Mouse (Mus musculus) lung, embryonic 14.5 days (tissue): ENCODE measurements around the gene Msantd1. TPM values are rescaled to one million over a fixed set of nuclear protein-coding genes. Genes with fewer than 3 reads are reported as not detected.

ENCODE experiments used
- ATAC-seq: fragments of 200-750 bp; cut with Nextera tagmentation; 2 replicates; pipeline ENCODE4 v1.8.0; 2017; ENCODE audit warnings: mild to moderate bottlenecking, moderate TSS enrichment, moderate library complexity; ENCODE audit not compliant: insufficient read depth
- DNase-seq: peaks from one replicate; pipeline ENCODE4 v3.0.0-alpha.2; 2015
- H3K27ac ChIP-seq: fragments of 300-500 bp; sonication (generic); 2 replicates; pipeline ENCODE4 v1.5.1; 2014; ENCODE audit warnings: low read depth, mild to moderate bottlenecking, moderate library complexity
- H3K27me3 ChIP-seq: fragments of 300-500 bp; sonication (generic); 2 replicates; pipeline ENCODE4 v1.6.1; 2014; ENCODE audit warnings: low read length, control low read depth; ENCODE audit not compliant: insufficient read depth
- H3K36me3 ChIP-seq: fragments of 300-500 bp; sonication (generic); 2 replicates; pipeline ENCODE4 v1.6.1; 2014; ENCODE audit warnings: control low read depth; ENCODE audit not compliant: insufficient read depth
- H3K4me1 ChIP-seq: fragments of 300-500 bp; sonication (generic); 2 replicates; pipeline ENCODE4 v1.6.1; 2014; ENCODE audit warnings: antibody characterized with exemption, control low read depth; ENCODE audit not compliant: insufficient read depth
- H3K4me2 ChIP-seq: fragments of 300-500 bp; sonication (generic); 2 replicates; pipeline ENCODE4 v1.6.1; 2014; ENCODE audit warnings: mild to moderate bottlenecking
- H3K4me3 ChIP-seq: fragments of 300-500 bp; sonication (generic); 2 replicates; pipeline ENCODE4 v1.5.1; 2014; ENCODE audit warnings: low read depth, low read length
- H3K9ac ChIP-seq: fragments of 300-500 bp; sonication (generic); 2 replicates; pipeline ENCODE4 v1.6.1; 2014
- H3K9me3 ChIP-seq: fragments of 300-500 bp; sonication (generic); 2 replicates; pipeline ENCODE4 v1.6.1; 2016; ENCODE audit warnings: low read depth, low read length, control low read depth
- CTCF ChIP-seq: IDR thresholded peaks from 2 replicates; pipeline ENCODE4 v1.5.1; 2016; ENCODE audit warnings: antibody characterized with exemption, low read depth
- WGBS: fragments of 180-500 bp; shearing (Covaris S2); extraction: QIAGEN DNeasy Blood & Tissue Kit; methylation state at CpG from one replicate; pipeline ENCODE4 v1.1.7; 2014; 5-methylcytosine and 5-hydroxymethylcytosine counted together
- polyA plus RNA-seq: library from polyadenylated mRNA; unstranded; fragments of >200 nt; fragmentation: Nextera tagmentation; extraction: Ambion mirVana; gene quantifications from 2 replicates; pipeline ENCODE4 v1.2.1, GENCODE M21; 2014

The Msantd1 gene
- polyA plus RNA-seq, 1 experiment from 2014 or later: 0.49 TPM

GRCm38 (mm10) chr5:34909634-34910503 is 2.1 kb downstream of the Msantd1 start:
- Histone ChIP-seq H3K9ac (no peak overlapping the region), H3K9me3 (no peaks in the 10 kb centered on the region), H3K4me3 (no peak overlapping the region), H3K27ac (no peak overlapping the region), H3K4me2 (no peak overlapping the region), H3K27me3 (no peaks in the 10 kb centered on the region), H3K36me3 (peaks cover 46% of the 10 kb centered on the region), H3K4me1 (no peaks in the 10 kb centered on the region)
- TF ChIP-seq CTCF: no peak
- DNase-seq (no peak), ATAC-seq (no peak)
- 94% methylated on average over 1 of the region's 1 CpGs for WGBS

DNA sequence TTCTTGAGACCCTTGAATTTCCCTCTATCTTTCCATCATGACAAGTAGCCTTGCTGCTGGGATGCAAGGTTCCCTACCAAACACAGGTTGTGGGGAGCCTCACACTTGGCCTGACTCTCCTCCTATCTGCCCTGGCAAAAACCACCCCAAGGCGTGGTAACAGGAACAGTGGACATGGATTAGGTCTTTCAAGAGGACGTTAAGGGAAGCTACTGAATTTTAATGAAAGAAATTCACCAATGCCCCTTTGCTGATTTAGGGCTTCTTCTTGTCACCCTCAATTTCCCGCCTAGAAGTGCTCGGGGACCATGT is 2.6 kb downstream of the Msantd1 start:
- Histone ChIP-seq H3K4me1 (no peaks in the 10 kb centered on the region), H3K27ac (no peak overlapping the region), H3K4me3 (no peak overlapping the region), H3K27me3 (no peaks in the 10 kb centered on the region), H3K36me3 (peaks cover 40% of the 10 kb centered on the region), H3K4me2 (no peak overlapping the region), H3K9me3 (no peaks in the 10 kb centered on the region), H3K9ac (no peak overlapping the region)
- WGBS: 81% methylated on average over 4 of the region's 4 CpGs
- no peak for DNase-seq
- TF ChIP-seq CTCF: no peak
- no peak for ATAC-seq

DNA sequence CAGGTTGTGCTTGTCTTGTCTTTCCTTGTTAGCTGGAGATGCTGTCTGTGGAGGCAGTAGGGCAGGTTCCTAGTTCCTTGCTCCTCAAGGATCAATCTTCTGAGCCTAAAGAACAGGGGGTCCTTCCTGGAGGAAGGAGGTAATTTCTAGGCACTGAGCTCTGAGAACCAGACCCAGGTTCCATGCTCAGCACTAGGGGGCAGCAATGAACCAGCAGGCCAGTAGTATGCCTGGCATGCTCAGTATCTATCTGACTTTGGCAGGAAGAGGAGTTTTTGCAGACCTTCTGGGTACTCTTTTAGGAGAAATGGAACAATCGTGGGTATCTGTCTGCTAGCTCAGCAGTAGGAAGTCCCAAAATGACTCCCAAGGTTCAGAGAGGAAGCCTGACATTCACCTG is 8.0 kb downstream of the Msantd1 start:
- Histone ChIP-seq H3K27me3 (no peaks in the 10 kb centered on the region), H3K4me1 (no peaks in the 10 kb centered on the region), H3K9ac (no peak overlapping the region), H3K36me3 (0 out of 2 replicates have a peak, but pooled peaks cover 5% of the 10 kb centered on the region), H3K4me2 (no peak overlapping the region), H3K9me3 (no peaks in the 10 kb centered on the region), H3K27ac (no peak overlapping the region), H3K4me3 (no peak overlapping the region)
- peak; percentile 93 for TF ChIP-seq CTCF
- WGBS: 7% methylated on average over 1 of the region's 1 CpGs
- DNase-seq (peak; percentile 90), ATAC-seq (peak; percentile 66; the same call in 1 of the 2 replicates)

GRCm38 (mm10) chr5:34917234-34917655 is 9.4 kb downstream of the Msantd1 start:
- H3K9me3 ChIP-seq: no peaks in the 10 kb centered on the region
- 0 out of 2 replicates have a peak, but pooled peaks cover 9% of the 10 kb centered on the region for H3K36me3 ChIP-seq
- H3K4me1 ChIP-seq: no peaks in the 10 kb centered on the region
- H3K27me3 ChIP-seq: no peaks in the 10 kb centered on the region
- WGBS: 58% methylated on average over 10 of the region's 10 CpGs
- no peak overlapping the region for H3K4me2 ChIP-seq
- no peak overlapping the region for H3K9ac ChIP-seq
- H3K4me3 ChIP-seq: no peak overlapping the region
- no peak for TF ChIP-seq CTCF
- DNase-seq: no peak
- ATAC-seq: no peak
- no peak overlapping the region for H3K27ac ChIP-seq

GRCm38 (mm10) chr5:34918785-34919184 is 11.0 kb downstream of the Msantd1 start:
- WGBS: 75% methylated on average over 3 of the region's 3 CpGs
- Histone ChIP-seq H3K27ac (no peak overlapping the region), H3K4me3 (no peak overlapping the region), H3K9me3 (no peaks in the 10 kb centered on the region), H3K4me1 (no peaks in the 10 kb centered on the region), H3K27me3 (no peaks in the 10 kb centered on the region), H3K9ac (no peak overlapping the region), H3K36me3 (0 out of 2 replicates have a peak, but pooled peaks cover 16% of the 10 kb centered on the region), H3K4me2 (no peak overlapping the region)
- ATAC-seq: no peak
- no peak for DNase-seq
- TF ChIP-seq CTCF: no peak

DNA sequence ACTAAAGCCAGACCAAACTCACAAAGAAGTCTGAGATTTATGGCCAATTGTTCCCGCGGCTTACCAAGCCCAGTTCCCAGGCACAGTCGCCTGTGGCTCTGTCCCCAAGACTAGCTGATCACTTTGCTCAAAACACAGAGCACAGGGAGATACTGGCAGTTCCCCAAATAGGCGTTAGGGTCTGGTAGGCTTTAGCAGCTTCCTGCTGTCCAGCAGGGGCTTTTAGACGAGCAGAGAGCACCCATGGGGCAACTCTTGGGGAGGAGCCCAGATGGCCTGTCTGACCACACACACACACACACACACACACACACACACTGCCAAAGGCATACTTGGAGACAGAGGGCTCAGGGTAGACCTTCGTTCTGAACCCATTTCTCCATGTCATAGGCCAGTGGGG is 14.7 kb downstream of the Msantd1 start:
- Histone ChIP-seq H3K36me3 (0 out of 2 replicates have a peak, but pooled peaks cover 16% of the 10 kb centered on the region), H3K9me3 (no peaks in the 10 kb centered on the region), H3K4me2 (no peak overlapping the region), H3K9ac (no peak overlapping the region), H3K4me1 (no peaks in the 10 kb centered on the region), H3K27me3 (no peaks in the 10 kb centered on the region), H3K4me3 (no peak overlapping the region), H3K27ac (no peak overlapping the region)
- no peak for ATAC-seq
- WGBS: 71% methylated on average over 6 of the region's 6 CpGs
- no peak for DNase-seq
- TF ChIP-seq CTCF: no peak

GRCm38 (mm10) chr5:34923920-34924319 is 16.1 kb downstream of the Msantd1 start:
- H3K4me2 ChIP-seq: no peak overlapping the region
- H3K4me3 ChIP-seq: no peak overlapping the region
- H3K27ac ChIP-seq: no peak overlapping the region
- no peaks in the 10 kb centered on the region for H3K9me3 ChIP-seq
- ATAC-seq (no peak), DNase-seq (no peak)
- H3K36me3 ChIP-seq: 0 out of 2 replicates have a peak, but pooled peaks cover 16% of the 10 kb centered on the region
- no peak overlapping the region for H3K9ac ChIP-seq
- H3K27me3 ChIP-seq: no peaks in the 10 kb centered on the region
- 85% methylated on average over 4 of the region's 4 CpGs for WGBS
- H3K4me1 ChIP-seq: no peaks in the 10 kb centered on the region
- no peak for TF ChIP-seq CTCF
